Mouse (Mus musculus): Measurements from ENCODE around the gene Iqcd. TPM values are rescaled to one million over a fixed set of nuclear protein-coding genes. Genes with fewer than 3 reads are reported as not detected.

Gene Iqcd
- polyA plus RNA-seq, 1 experiment: 2.1 TPM

- no peak for TF ChIP-seq POLR2A (IDR thresholded peaks at IDR 0.05; ENCODE audit: low read depth, low read length)
- TF ChIP-seq CTCF (conservative IDR thresholded peaks at IDR 0.05; ENCODE audit: insufficient read depth, insufficient read length, low read depth, low read length): 0 out of 2 replicates have a peak, but pooled peaks have one; percentile 20
- H3K4me3 ChIP-seq (ENCODE audit: insufficient read depth, low read depth, low read length): peak within 1 kb of the TSS; percentile 18
- H3K27ac ChIP-seq (ENCODE audit: insufficient read depth, low read depth, low read length): no peak within 1 kb of the TSS
- H3K4me1 ChIP-seq (ENCODE audit: control insufficient read depth, insufficient read depth, low read length): peaks cover 4% of the 10 kb centered on the region; the same call in 1 of the 2 replicates
- 2% methylated on average over 53 of the region's 53 CpGs for WGBS
- no peaks in the 10 kb centered on the region for H3K36me3 ChIP-seq (ENCODE audit: control insufficient read depth, insufficient read depth, low read length)
- DNase-seq: peak; percentile 12
- H3K27me3 ChIP-seq (replicated peaks; ENCODE audit: control insufficient read depth, insufficient read depth, low read length): 0 out of 2 replicates have a peak, but pooled peaks cover 2% of the 10 kb centered on the region
Observed at GRCm38 (mm10) chr5:120648569-120649373, 60.0 kb downstream of the Iqcd start, which contains the start of gene Rasal1. Rasal1 (plus strand) TSS chr5:120648812.

GRCm38 (mm10) chr5:120649374-120649933 lies 60.6 kb downstream of the Iqcd start:
- H3K36me3 ChIP-seq (ENCODE audit: control insufficient read depth, insufficient read depth, low read length): no peaks in the 10 kb centered on the region
- 8% methylated on average over 21 of the region's 21 CpGs for WGBS
- H3K4me1 ChIP-seq (ENCODE audit: control insufficient read depth, insufficient read depth, low read length): peaks cover 4% of the 10 kb centered on the region; the same call in 1 of the 2 replicates
- no peak overlapping the region for H3K27ac ChIP-seq (ENCODE audit: insufficient read depth, low read depth, low read length)
- TF ChIP-seq CTCF (conservative IDR thresholded peaks at IDR 0.05; ENCODE audit: insufficient read depth, insufficient read length, low read depth, low read length): no peak
- no peak for TF ChIP-seq POLR2A (IDR thresholded peaks at IDR 0.05; ENCODE audit: low read depth, low read length)
- DNase-seq: no peak
- H3K4me3 ChIP-seq (ENCODE audit: insufficient read depth, low read depth, low read length): peak overlapping the region; percentile 18; the same call in 1 of the 2 replicates
- H3K27me3 ChIP-seq (replicated peaks; ENCODE audit: control insufficient read depth, insufficient read depth, low read length): 0 out of 2 replicates have a peak, but pooled peaks cover 2% of the 10 kb centered on the region

DNA sequence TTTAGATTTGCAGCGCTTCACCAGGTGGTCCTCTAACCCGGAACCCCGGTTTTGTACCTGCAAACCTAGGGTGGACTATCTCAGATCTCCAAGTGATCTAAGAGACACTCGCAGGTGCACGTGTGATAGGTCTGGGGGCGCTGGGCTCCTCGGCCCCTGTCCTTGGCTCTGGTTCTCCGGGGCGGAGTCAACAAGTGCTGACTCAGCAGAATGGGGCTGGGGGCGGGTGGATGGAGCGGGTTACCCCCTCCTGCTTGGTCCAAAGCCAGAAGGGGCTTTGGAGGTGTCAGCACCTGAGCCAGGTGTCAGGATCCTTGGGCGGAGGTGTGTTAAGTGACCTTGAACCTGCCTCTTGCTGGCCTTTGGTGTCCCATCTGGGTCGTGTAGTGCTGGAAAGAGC lies 61.1 kb downstream of the Iqcd start:
- DNase-seq: no peak
- TF ChIP-seq CTCF (conservative IDR thresholded peaks at IDR 0.05; ENCODE audit: insufficient read depth, insufficient read length, low read depth, low read length): no peak
- TF ChIP-seq POLR2A (IDR thresholded peaks at IDR 0.05; ENCODE audit: low read depth, low read length): no peak
- peaks cover 4% of the 10 kb centered on the region; the same call in 1 of the 2 replicates for H3K4me1 ChIP-seq (ENCODE audit: control insufficient read depth, insufficient read depth, low read length)
- 0 out of 2 replicates have a peak, but pooled peaks cover 2% of the 10 kb centered on the region for H3K27me3 ChIP-seq (replicated peaks; ENCODE audit: control insufficient read depth, insufficient read depth, low read length)
- H3K36me3 ChIP-seq (ENCODE audit: control insufficient read depth, insufficient read depth, low read length): no peaks in the 10 kb centered on the region
- H3K27ac ChIP-seq (ENCODE audit: insufficient read depth, low read depth, low read length): no peak overlapping the region
- WGBS: 31% methylated on average over 13 of the region's 13 CpGs
- H3K4me3 ChIP-seq (ENCODE audit: insufficient read depth, low read depth, low read length): no peak overlapping the region

GRCm38 (mm10) chr5:120651230-120651629 lies 62.4 kb downstream of the Iqcd start:
- Histone ChIP-seq H3K36me3 (ENCODE audit: control insufficient read depth, insufficient read depth, low read length) (no peaks in the 10 kb centered on the region), H3K27ac (ENCODE audit: insufficient read depth, low read depth, low read length) (no peak overlapping the region), H3K4me1 (ENCODE audit: control insufficient read depth, insufficient read depth, low read length) (peaks cover under 1% of the 10 kb centered on the region; the same call in 1 of the 2 replicates), H3K27me3 (replicated peaks; ENCODE audit: control insufficient read depth, insufficient read depth, low read length) (0 out of 2 replicates have a peak, but pooled peaks cover 2% of the 10 kb centered on the region), H3K4me3 (ENCODE audit: insufficient read depth, low read depth, low read length) (no peak overlapping the region)
- TF ChIP-seq CTCF (conservative IDR thresholded peaks at IDR 0.05; ENCODE audit: insufficient read depth, insufficient read length, low read depth, low read length) (no peak), POLR2A (IDR thresholded peaks at IDR 0.05; ENCODE audit: low read depth, low read length) (no peak)
- DNase-seq: no peak
- 66% methylated on average over 5 of the region's 5 CpGs for WGBS

GRCm38 (mm10) chr5:120652915-120653701 lies 64.3 kb downstream of the Iqcd start:
- DNase-seq: no peak
- no peak overlapping the region for H3K4me3 ChIP-seq (ENCODE audit: insufficient read depth, low read depth, low read length)
- WGBS: 73% methylated on average over 28 of the region's 28 CpGs
- no peak overlapping the region for H3K27ac ChIP-seq (ENCODE audit: insufficient read depth, low read depth, low read length)
- TF ChIP-seq POLR2A (IDR thresholded peaks at IDR 0.05; ENCODE audit: low read depth, low read length): no peak
- TF ChIP-seq CTCF (conservative IDR thresholded peaks at IDR 0.05; ENCODE audit: insufficient read depth, insufficient read length, low read depth, low read length): no peak
- no peaks in the 10 kb centered on the region for H3K4me1 ChIP-seq (ENCODE audit: control insufficient read depth, insufficient read depth, low read length)
- H3K36me3 ChIP-seq (ENCODE audit: control insufficient read depth, insufficient read depth, low read length): no peaks in the 10 kb centered on the region
- 0 out of 2 replicates have a peak, but pooled peaks cover 2% of the 10 kb centered on the region for H3K27me3 ChIP-seq (replicated peaks; ENCODE audit: control insufficient read depth, insufficient read depth, low read length)

DNA sequence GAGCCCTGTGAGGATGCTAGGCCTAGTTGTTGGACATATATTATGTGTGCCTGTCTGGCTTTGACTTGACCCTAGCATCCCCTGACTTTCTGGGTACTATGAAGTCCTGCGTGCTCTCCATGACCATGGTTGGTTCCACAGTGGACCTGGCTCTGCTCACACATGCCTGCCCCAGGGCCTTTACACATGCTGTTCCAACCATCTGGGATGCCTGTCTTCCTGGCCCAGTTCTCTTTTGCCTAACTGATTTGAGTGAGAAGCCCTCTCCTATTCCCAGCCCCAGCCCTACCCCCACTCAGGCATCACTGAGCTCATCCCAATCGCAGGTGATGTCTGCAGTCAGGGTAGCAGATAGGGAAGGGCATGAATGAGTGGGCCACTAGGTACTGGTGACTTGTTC lies 65.1 kb downstream of the Iqcd start:
- no peak for DNase-seq
- H3K4me3 ChIP-seq (ENCODE audit: insufficient read depth, low read depth, low read length): no peak overlapping the region
- no peaks in the 10 kb centered on the region for H3K36me3 ChIP-seq (ENCODE audit: control insufficient read depth, insufficient read depth, low read length)
- H3K27me3 ChIP-seq (replicated peaks; ENCODE audit: control insufficient read depth, insufficient read depth, low read length): 0 out of 2 replicates have a peak, but pooled peaks cover 2% of the 10 kb centered on the region
- H3K4me1 ChIP-seq (ENCODE audit: control insufficient read depth, insufficient read depth, low read length): no peaks in the 10 kb centered on the region
- H3K27ac ChIP-seq (ENCODE audit: insufficient read depth, low read depth, low read length): no peak overlapping the region
- no peak for TF ChIP-seq POLR2A (IDR thresholded peaks at IDR 0.05; ENCODE audit: low read depth, low read length)
- no peak for TF ChIP-seq CTCF (conservative IDR thresholded peaks at IDR 0.05; ENCODE audit: insufficient read depth, insufficient read length, low read depth, low read length)
- 89% methylated on average over 2 of the region's 2 CpGs for WGBS
